Mouse (Mus musculus): ENCODE results near the gene Gcnt1.

The Gcnt1 gene

DNA sequence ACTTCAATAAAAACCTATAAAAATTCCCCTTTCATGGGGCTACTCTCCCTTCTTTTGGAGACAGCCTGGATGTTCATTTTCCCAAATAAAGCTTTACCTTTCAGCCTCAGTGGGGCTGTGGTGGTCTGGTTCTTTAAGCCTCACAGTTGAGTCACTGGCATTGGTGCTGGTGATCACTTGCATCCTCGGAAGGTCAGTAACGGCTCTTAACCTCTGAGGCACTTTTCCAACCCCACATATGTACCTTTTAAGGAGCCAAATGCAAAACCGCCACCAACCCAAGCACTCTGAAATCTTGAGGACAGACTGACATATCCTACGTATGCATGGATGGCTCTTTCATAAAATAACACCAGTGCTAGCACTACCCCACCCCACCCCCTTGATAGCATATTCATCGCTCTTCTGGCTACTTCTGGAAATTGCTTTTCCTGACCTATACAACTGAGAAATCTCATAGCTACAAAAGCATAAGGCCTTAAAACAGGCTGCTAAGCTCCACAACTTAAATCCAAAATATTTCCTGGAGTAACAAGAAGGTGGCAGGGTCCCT is 48.9 kb downstream of the Gcnt1 start:
- DNase-seq (ENCODE audit: extremely low spot score), result no peak

DNA sequence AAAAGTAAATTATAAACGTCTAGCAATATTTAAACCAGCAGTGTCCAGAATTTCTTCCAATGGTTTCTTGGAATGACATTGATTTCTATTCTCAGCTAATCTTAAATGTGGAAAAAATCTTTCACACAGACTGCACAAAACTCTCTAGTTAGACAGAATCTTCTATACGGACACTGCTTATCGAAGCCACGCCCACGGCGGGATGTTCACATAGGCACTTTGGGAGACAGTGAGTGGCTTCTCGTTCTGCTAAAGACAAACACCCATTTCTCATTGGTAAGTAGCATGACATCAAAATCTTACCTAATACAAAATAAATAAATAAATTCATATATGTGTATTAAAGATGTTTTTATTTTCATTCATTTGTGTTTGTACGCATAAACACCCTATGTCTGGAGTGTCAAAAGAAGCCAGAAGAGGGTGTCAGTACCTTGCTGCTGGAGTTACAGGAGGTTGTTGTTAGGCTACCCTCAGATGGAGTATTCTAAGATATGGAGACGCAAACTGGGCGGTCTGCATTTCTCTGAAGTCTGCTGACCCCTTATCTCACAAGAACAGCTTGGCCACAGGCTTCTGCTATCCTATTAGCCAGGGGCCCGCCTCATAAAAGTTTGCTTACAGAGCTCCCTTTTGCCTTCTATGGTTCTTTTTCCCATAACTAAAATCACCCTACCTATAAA is 49.5 kb downstream of the Gcnt1 start:
- DNase-seq (ENCODE audit: extremely low spot score), result no peak

DNA sequence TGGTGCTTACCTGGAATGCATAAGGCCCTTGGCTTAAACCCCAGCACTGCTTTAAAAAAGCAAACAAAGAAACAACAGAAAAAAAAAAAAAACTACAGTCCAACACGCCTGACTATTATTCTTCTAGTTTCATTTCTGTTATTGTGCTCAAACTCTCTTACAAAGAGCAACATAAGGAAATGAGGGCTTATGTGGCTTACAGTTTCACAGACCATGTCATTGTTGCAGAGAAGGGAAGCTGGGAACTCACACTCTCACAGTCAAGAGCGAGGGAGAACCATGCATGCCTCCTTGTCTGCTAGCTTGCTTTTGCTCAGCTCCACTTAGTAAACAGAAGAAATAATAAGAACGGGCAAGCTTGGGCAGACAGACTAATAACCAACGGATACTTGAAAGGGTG is 52.9 kb downstream of the Gcnt1 start:
- no peak for DNase-seq (ENCODE audit: extremely low spot score)

DNA sequence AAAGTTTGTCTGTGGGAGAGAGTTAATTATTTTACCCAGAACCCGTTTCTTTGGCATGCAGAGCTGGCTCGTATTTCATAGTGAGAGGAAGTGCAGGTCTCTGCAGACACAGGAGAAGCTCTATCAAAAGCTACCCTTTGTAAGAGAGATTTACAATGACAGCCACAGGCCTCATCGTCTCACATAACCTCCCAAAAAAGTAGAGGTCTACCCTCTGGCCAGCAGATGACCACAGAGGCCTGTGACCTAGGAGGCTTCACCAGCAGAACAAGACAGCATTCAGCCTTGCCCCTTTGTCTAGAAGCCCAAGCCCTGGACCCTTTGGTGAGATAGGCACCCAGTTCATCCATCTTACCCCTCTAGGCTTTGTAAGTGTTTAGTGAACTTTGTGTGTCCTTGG is 53.9 kb downstream of the Gcnt1 start:
- DNase-seq (ENCODE audit: extremely low spot score), result no peak

DNA sequence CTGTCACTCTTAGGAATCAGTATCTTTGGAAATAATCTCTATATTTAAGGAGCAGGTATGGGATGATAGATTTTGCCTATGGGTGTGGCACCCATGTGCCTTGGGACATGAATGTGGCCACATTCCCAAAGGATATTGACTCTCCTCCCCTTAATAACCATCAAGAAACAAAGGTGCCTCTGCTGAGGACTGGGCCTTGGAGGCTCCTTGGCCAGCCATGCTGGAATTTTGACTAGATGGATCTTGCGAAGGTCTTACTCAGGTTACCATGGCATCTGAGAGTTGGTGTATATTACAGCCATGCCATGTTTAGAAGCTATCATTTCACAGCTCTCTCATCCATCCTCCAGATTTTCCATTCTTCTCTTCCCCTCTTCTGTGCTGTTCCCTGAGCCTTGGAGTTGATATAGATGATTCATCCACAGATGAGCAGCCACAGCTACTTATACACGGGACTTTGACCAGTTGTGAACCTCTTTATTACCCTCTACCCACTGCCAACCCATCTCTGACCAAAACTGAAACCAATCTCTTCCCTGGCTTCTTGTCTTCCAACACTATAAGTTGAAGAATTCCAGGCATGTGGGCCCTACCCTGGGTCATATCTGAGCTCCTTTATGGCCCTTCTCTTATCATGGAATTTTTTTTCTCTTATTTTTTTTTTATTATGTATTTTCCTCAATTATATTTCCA is 56.2 kb downstream of the Gcnt1 start:
- no peak for DNase-seq (ENCODE audit: extremely low spot score)

DNA sequence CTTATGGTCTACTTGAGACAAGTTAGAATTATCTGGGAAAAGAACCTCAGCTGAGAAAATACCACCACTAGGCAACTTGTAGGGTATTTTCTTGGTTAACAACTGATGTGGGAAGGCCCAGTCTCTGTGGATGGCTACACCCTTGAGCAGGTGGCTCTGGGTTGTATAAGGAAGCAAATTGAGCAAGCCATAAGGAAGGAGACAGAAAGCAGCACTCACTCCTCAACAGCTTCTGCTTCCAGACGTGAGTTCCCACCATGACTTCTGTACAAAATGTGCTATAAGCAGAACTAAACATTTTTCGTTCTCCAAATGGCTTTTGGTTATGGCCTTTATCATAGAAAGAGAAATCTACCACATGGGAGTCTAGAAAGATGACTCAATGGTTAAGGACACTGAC is 58.2 kb downstream of the Gcnt1 start:
- no peak for DNase-seq (ENCODE audit: extremely low spot score)

DNA sequence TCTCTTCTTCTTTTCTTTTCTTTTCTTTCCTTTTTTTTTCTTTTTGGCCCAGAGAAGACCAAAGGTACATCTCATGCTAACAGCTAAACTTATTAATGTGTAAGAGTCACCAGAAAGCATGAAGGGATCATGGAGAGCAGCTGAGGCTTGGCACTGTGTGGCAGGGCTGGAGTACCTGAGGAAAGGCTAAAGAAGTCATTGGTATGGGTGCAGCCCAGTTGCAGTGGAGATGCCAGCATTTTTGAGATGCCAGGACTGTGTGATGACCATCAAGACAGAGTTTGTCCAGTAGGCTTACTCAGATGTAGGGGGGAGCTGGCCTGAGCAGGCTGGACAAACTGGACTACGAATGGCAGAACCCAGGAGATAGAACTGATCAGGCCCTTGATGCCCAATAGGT is 58.9 kb downstream of the Gcnt1 start:
- DNase-seq (ENCODE audit: extremely low spot score), result no peak

DNA sequence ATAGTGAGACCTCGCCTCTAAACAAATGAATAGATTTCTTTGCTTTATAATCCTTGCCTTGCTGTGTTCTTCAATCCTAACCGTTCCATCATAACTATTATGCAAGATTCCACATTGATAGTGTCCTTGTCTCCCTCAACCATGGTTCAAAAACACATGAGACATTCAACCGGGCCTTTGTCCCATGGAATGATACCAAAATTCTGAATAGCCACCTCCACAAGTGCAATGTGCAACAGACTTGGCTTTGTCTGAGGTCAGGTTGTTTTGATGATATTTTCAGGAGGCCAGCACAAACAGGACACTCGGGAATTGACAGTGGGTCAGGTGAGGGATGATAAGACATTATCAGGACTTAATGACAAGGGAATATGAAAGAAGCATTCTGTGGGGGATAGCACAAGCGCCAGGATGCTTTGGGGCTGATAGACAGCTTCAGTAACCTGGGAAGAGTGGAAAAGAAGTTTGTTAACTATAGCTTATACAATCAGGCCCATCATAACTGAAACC is 59.9 kb downstream of the Gcnt1 start:
- no peak for DNase-seq (ENCODE audit: extremely low spot score)

DNA sequence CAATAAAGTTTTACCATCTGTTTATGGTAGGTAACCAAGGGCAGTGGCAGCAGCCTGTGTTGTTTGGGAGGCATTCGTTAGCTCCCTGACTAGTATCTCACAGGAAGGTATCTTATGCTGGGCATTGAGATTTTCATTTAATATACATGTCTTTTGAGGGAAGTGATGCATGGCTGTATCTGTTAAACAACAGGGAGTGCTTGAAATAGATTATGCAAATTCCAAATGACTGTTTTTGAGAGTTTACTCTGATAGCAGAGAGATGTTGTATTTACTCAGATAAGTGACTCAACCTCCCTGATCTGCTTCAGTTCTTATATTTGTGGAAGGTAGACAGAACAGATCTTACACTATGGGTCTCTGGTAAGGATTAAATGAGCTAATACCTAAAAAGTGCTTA is 61.1 kb downstream of the Gcnt1 start:
- no peak for DNase-seq (ENCODE audit: extremely low spot score)

DNA sequence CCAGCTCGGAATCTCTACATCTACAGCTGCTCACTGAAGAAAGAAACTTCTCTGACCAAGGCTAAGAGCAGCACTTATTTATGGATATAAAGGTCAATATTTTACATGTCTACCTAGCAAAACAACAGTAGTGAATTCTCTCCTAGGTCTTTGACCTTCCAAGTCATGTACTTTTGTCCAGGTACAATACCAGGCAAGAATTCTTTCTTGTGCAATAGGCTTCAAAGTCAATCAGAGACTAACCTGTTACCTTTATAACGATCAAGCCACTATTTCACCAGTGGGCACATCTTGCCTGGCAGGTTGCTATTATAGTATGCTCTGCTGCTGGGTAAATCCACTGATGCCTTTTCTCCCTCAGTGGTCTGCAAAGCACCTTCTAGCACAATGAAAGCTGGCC is 61.6 kb downstream of the Gcnt1 start:
- DNase-seq (ENCODE audit: extremely low spot score), result no peak

DNA sequence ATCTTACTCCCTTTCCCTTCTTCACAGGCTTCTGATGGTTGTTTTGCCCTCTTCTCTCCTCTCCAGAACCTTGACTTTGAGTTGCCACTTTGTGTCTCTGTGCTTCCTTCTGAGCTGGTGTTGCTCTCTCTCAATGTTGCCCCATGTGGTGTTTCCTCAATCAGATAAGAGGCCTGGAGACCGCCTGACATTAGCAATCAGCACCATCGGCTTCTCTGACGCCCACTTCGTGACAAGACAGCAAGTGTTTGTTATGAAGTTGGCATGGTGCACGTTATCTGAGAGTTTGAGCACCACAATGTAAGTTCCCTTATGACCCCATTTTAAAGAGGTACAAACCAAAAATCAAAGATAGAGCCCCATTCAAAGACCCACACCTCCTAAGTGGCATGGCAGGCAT is 76.6 kb downstream of the Gcnt1 start:
- no peak for DNase-seq (ENCODE audit: extremely low spot score)

DNA sequence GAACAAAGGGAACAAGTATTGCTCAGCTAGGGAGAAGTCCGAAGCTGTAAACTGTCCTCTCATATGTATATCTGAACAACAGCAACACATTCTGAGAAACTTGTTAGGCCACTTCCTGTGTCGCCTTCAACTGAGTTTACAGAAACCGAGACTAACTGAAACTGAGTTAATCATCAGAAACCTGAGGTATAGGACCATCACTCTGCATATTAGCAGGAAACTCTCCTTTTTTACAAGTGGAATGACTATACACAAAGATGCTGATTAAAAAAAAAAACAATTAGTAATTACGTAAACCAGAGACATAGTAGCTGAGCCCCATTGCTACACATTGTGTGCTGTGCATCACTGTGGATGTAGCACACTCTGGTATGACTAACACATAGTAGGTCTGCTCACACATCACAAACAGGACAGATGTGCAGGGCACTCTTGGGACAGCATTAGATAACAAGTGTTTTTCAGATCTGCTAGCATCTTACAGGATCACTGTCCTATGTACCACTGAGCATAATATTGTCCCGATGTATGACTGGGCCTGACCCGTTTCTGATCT is 77.4 kb downstream of the Gcnt1 start:
- no peak for DNase-seq (ENCODE audit: extremely low spot score)

DNA sequence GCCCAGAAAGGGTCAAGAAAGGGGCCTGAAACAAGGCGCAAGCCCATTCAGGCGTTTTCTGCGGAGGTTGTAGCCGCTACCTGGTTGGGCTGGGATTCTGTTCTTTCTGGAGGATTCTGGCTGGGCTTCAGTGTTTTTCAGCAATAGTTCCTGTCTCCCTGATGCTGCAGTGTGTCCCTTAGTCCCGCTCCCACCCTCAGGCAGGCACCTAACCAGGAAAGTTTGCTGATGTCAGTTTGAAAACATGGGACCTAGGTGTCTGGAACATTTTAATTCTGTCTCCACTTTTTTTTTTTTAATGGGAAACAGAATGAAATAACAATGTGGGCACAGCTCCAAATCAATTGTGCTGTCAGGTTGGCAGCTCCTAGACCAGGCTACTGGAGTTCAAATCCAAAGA is 78.5 kb downstream of the Gcnt1 start:
- no peak for DNase-seq (ENCODE audit: extremely low spot score)

DNA sequence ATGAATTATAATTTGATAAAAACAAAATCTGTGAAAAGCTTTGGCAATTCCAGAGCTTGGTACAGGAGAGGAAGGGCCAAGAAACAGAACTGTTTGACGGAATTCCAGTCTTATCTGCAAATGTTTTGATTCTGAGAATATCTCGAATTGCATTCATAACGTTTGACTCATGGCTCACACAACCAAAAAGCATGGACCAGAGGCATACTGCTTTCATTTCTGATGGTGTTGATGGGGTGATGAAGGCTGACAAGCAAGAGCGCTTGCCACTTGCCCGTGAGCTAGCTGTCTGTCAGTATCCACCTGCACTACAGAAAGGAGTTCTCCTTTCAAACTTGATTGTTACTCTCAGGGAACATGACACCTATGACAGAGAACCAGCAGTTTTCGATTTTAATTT is 83.1 kb downstream of the Gcnt1 start:
- DNase-seq (ENCODE audit: extremely low spot score), result no peak

DNA sequence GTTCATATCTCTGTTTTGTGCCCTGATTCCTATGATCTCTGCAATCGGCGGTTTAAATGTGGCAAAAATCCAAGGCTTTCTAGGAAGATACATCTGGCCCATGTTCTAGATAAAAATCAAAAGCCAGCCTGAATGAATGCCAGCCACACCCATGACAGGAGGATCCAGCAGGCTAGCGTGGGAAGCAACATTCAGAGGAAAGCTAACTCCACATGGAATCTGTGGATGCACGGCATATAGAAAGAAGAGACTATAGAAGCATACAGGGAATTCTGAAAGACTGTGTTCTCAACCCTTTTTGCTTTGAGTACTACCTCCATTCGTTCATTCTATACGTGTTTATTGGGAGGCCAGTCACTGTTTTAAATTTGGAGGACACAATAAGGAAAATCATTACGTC is 86.6 kb downstream of the Gcnt1 start:
- no peak for DNase-seq (ENCODE audit: extremely low spot score)

DNA sequence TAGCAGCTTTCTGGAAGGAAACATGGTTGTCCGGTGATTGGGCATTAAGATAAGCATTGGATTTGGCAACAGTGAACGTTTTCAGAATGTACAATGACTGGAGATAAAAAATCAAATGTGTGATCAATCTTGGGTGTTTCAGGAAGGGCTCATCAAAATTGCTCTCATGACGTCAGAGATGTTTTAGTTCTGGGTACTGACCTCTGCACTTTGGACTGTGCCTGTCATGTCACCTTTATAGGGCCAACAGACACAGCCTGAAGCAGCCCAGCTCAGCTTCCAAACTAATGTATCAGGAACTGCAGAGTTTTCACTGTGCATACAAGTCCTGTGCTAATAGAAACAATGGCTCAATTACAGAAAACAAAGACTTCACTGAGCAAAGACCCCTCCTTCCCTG is 89.3 kb downstream of the Gcnt1 start:
- no peak for DNase-seq (ENCODE audit: extremely low spot score)

DNA sequence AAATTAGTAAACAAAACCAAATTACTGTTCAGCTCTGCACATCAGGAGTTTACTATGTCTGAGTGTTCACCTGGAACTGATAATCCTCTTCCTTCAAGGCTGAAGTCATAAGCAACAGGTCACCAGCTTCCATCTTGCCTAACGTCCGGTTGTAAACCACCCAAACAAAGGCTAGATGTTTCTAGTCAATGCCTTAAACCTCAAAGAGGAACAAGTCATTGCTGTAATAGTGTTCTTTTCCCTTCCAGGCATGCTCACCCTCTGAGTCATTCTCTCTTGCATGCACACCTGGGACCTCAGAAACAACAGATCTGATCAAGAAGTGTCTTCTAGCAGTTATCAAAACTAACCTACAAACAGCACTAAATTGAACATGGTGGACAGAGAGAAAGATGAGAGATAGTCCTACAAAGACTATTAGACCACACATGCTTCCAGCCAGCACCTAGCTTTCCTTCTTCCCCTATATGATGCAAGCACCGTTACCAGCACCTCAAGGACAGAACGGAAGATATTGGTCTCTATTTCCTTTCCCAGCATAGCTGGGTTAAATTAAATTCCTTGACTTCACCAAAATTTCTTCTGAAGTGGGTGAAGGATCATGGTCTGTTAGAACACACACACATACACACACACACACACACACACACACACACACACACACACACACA is 94.1 kb downstream of the Gcnt1 start:
- DNase-seq (ENCODE audit: extremely low spot score), result no peak

Data from embryo, embryonic 9.5 days (tissue).